Comparison of ENCODE assay signal across 9 mouse cellular contexts in genomic region chrX:160996051-160996450, GRCm38 (mm10). TPM values are rescaled to one million over a fixed set of nuclear protein-coding genes. Genes with fewer than 3 reads are reported as not detected.
DNase-seq lines count a peak whose midpoint lies in the region; ATAC-seq and TF ChIP-seq lines count a peak whose summit lies in the region.
"Had no signal": no experiment of that assay in that cellular context is flagged by ENCODE, and none has a peak within 500 bp of the region (broad histone marks: within the 10 kb centered on the region; RNA-seq: fewer than 3 reads in every experiment).

No protein-coding gene starts in this region.

- H3K36me3 ChIP-seq in heart, embryonic 10.5 days, result no peaks in the 10 kb centered on the region
- no peaks in the 10 kb centered on the region for H3K36me3 ChIP-seq in intestine, postnatal 0 days (ENCODE audit: control insufficient read depth, insufficient read depth)
- H3K36me3 ChIP-seq: stomach, embryonic 15.5 days had no signal

- DNase-seq in heart, embryonic 10.5 days (ENCODE audit: low spot score), result peak; percentile 75
- no peak for DNase-seq in heart, adult 9 months (ENCODE audit: low spot score in 2 of 2)
- DNase-seq in 3134 (ENCODE audit: extremely low read depth, insufficient read length, low spot score), result peak; percentile 4
- peak; percentile 49 for DNase-seq in embryo, embryonic 11 days
- DNase-seq in left cerebral cortex, adult 18-20 months (ENCODE audit: low spot score in 2 of 2), result no peak
- DNase-seq in right cerebral cortex, adult 2 months (ENCODE audit: low spot score in 2 of 2), result no peak
- DNase-seq in gastrocnemius, postnatal 10 days, result no peak

- no peak overlapping the region for H3K9ac ChIP-seq in intestine, postnatal 0 days (ENCODE audit: low read depth, low read length)
- H3K9ac ChIP-seq: stomach, embryonic 15.5 days had no signal

- no peak for TF ChIP-seq CTCF in intestine, postnatal 0 days (IDR thresholded peaks at IDR 0.05; ENCODE audit: low read depth)

- H3K27ac ChIP-seq in heart, embryonic 10.5 days, result no peak overlapping the region
- no peak overlapping the region for H3K27ac ChIP-seq in intestine, postnatal 0 days (ENCODE audit: low read depth, low read length)

- 26% methylated on average over 5 of the region's 5 CpGs for WGBS in heart, embryonic 10.5 days
- WGBS in intestine, postnatal 0 days, result 23% methylated on average over 5 of the region's 5 CpGs

- H3K27me3 ChIP-seq in heart, embryonic 10.5 days (ENCODE audit: insufficient read depth, poor library complexity, severe bottlenecking), result peaks cover 8% of the 10 kb centered on the region; the same call in 1 of the 2 replicates
- H3K27me3 ChIP-seq in intestine, postnatal 0 days (replicated peaks; ENCODE audit: control insufficient read depth, insufficient read depth, low read length), result no peaks in the 10 kb centered on the region
- H3K27me3 ChIP-seq: stomach, embryonic 15.5 days had no signal

- no peaks in the 10 kb centered on the region for H3K9me3 ChIP-seq in heart, embryonic 10.5 days
- H3K9me3 ChIP-seq in intestine, postnatal 0 days (ENCODE audit: control insufficient read depth), result no peaks in the 10 kb centered on the region
- H3K9me3 ChIP-seq: stomach, embryonic 15.5 days had no signal

- ATAC-seq in intestine, postnatal 0 days, result no peak

- peak overlapping the region; percentile 67; the same call in 1 of the 2 replicates for H3K4me3 ChIP-seq in heart, embryonic 10.5 days
- H3K4me3 ChIP-seq in intestine, postnatal 0 days (ENCODE audit: low read depth, low read length), result no peak overlapping the region; the same call in 1 of the 2 replicates

- peak overlapping the region; percentile 63; the same call in 1 of the 2 replicates for H3K4me2 ChIP-seq in intestine, postnatal 0 days (replicated peaks; ENCODE audit: low read depth)

- no peaks in the 10 kb centered on the region for H3K4me1 ChIP-seq in heart, embryonic 10.5 days
- H3K4me1 ChIP-seq in intestine, postnatal 0 days (replicated peaks; ENCODE audit: control insufficient read depth, insufficient read depth, low read length), result no peaks in the 10 kb centered on the region
- H3K4me1 ChIP-seq: stomach, embryonic 15.5 days had no signal

RNA-seq across cellular contexts. Expression of gene Cdkl5, which starts 1.5 kb away (rescaled TPM):
- 1.5 and 1.6 TPM in 2 replicates for polyA plus RNA-seq in heart, embryonic 10.5 days (2016; fragmentation: Nextera tagmentation; extraction: Ambion mirVana)
- polyA plus RNA-seq in intestine, postnatal 0 days (2015; fragmentation: Nextera tagmentation; extraction: Ambion mirVana), result 0.66 and 0.80 TPM in 2 replicates
- total RNA-seq in left cerebral cortex, adult 18-20 months (2021), result 100 to 1,000 TPM; 139 to 148 TPM
- 1 to 10 TPM; 1.3 to 1.9 TPM for total RNA-seq in gastrocnemius, postnatal 10 days (2021)

Comparison
In these comparisons a context has a peak if more than half of its experiments do, and no peak if none do; other contexts are left out.
1. DNase-seq: peak in heart, embryonic 10.5 days (single experiment), 3134 (single experiment) and embryo, embryonic 11 days (single experiment); none in heart, adult 9 months (0 of 2), left cerebral cortex, adult 18-20 months (0 of 2), right cerebral cortex, adult 2 months (0 of 2) and gastrocnemius, postnatal 10 days (single experiment).
2. RNA of gene Cdkl5, which starts 1.5 kb away (total RNA-seq): 139 to 148 TPM in left cerebral cortex, adult 18-20 months; 1.3 to 1.9 TPM in gastrocnemius, postnatal 10 days; every median in the first group is over 10 times any median in the second.